Mouse (Mus musculus) limb, embryonic 15.5 days (tissue): ENCODE results near the gene Dnase2b. TPM values are rescaled to one million over a fixed set of nuclear protein-coding genes. Genes with fewer than 3 reads are reported as not detected.

ENCODE experiments used
- ATAC-seq: fragments of 200-750 bp; cut with Nextera tagmentation; 2 replicates; pipeline ENCODE4 v1.8.0; 2017; ENCODE audit warnings: low read depth, moderate TSS enrichment; ENCODE audit not compliant: insufficient number of reproducible peaks, low FRiP score, low TSS enrichment
- H3K27ac ChIP-seq: fragments of 300-500 bp; sonication (generic); 2 replicates; pipeline ENCODE4 v1.5.1; 2015; ENCODE audit warnings: moderate library complexity, mild to moderate bottlenecking, inconsistent platforms
- H3K27me3 ChIP-seq: fragments of 300-500 bp; sonication (generic); 2 replicates; pipeline ENCODE4 v1.6.1; 2015; ENCODE audit warnings: inconsistent platforms
- H3K36me3 ChIP-seq: fragments of 300-500 bp; sonication (generic); 2 replicates; pipeline ENCODE4 v1.6.1; 2015; ENCODE audit warnings: inconsistent platforms
- H3K4me1 ChIP-seq: fragments of 300-500 bp; sonication (generic); 2 replicates; pipeline ENCODE4 v1.6.1; 2015; ENCODE audit warnings: inconsistent platforms
- H3K4me2 ChIP-seq: fragments of 300-500 bp; sonication (generic); 2 replicates; pipeline ENCODE4 v1.6.1; 2015; ENCODE audit warnings: mild to moderate bottlenecking, inconsistent platforms
- H3K4me3 ChIP-seq: fragments of 300-500 bp; sonication (generic); 2 replicates; pipeline ENCODE4 v1.5.1; 2015; ENCODE audit warnings: mild to moderate bottlenecking, inconsistent platforms
- H3K9ac ChIP-seq: fragments of 300-500 bp; sonication (generic); 2 replicates; pipeline ENCODE4 v1.6.1; 2015; ENCODE audit warnings: inconsistent platforms
- H3K9me3 ChIP-seq: fragments of 300-500 bp; sonication (generic); 2 replicates; pipeline ENCODE4 v1.6.1; 2016; ENCODE audit warnings: inconsistent platforms
- WGBS: fragments of 180-500 bp; shearing (Covaris S2); methylation state at CpG from one replicate; pipeline ENCODE4 v1.1.7; 2015; 5-methylcytosine and 5-hydroxymethylcytosine counted together
- polyA plus RNA-seq: library from polyadenylated mRNA; unstranded; fragments of >200 nt; fragmentation: Nextera tagmentation; extraction: Ambion mirVana; gene quantifications from 2 replicates; pipeline ENCODE4 v1.2.1, GENCODE M21; 2015

The Dnase2b gene
- polyA plus RNA-seq, 1 experiment from 2014 or later = 0.14 TPM

DNA sequence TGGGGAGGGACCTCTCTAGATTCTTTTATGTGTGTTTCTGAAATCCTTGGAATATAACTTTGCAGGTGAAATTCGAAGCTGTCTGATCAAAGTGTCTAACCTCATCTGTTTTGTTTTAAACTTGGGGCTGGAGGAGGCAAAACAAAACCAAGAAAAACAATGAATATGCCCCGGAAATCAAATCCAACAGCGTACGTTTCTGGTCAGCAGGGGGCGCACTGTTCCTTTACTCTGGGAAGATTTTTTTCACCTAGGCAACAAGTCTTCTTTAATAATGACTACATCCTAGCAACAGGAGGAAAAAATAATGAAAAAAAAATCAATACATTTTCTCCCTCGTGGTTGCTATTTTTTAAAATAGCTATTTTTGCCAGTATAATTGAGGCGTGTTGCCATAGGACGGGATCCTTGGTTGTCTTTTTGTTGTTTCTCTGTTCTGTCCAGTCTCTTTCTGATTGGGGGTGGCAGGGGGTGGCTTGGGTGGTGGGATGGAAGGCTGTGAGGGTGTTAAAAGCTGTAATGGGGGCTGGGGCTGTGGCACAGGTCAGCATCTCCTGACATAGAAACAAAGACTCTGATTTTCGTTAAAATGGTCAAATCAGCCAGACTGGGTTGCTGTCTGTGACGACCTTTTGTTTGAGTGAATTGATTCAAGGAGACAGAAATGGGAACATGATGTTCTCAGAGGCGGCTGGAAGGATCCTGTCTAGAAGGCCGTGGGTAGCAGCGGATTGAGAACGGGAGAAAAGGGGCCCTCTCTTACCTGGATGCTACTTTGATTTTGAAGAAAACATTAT, 50.9 kb downstream of the Dnase2b start:
- WGBS = 42% methylated on average over 14 of the region's 14 CpGs
- no peak for ATAC-seq
- H3K4me2 ChIP-seq = no peak overlapping the region

GRCm38 (mm10) chr3:146562936-146563335, 52.5 kb downstream of the Dnase2b start:
- H3K4me1 ChIP-seq = no peaks in the 10 kb centered on the region
- WGBS = 89% methylated on average over 7 of the region's 7 CpGs
- no peaks in the 10 kb centered on the region for H3K9me3 ChIP-seq
- no peak overlapping the region for H3K9ac ChIP-seq
- no peak overlapping the region for H3K4me2 ChIP-seq
- no peaks in the 10 kb centered on the region for H3K27me3 ChIP-seq
- H3K4me3 ChIP-seq = no peak overlapping the region
- H3K36me3 ChIP-seq = no peaks in the 10 kb centered on the region
- no peak for ATAC-seq
- no peak overlapping the region for H3K27ac ChIP-seq

More for the DNA sequence above, 50.9 kb downstream of the Dnase2b start:
- Histone ChIP-seq H3K27me3 (no peaks in the 10 kb centered on the region), H3K9ac (no peak overlapping the region), H3K36me3 (no peaks in the 10 kb centered on the region), H3K4me1 (no peaks in the 10 kb centered on the region), H3K9me3 (no peaks in the 10 kb centered on the region), H3K27ac (no peak overlapping the region), H3K4me3 (no peak overlapping the region)

DNA sequence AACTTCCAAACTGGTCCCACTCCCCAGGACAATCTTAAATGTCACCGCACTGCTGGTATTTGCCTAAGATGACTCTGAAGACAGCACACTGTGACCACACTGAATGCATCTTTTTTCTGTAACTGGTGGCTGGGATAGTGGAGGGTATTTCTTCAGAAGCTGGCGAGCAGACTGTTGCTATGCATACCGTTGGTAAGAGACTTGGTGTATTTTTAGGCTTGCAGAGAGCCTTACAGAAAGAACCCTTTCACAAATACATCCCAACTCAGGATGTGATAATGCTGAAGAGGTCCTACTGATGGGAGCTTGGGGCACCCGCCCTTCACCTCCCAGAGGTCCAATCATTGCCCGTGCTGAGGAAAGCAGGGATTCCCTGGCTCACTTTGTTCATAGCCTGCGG, 57.9 kb downstream of the Dnase2b start:
- 77% methylated on average over 6 of the region's 6 CpGs for WGBS
- no peak overlapping the region for H3K9ac ChIP-seq
- no peak for ATAC-seq
- no peak overlapping the region for H3K4me3 ChIP-seq
- no peaks in the 10 kb centered on the region for H3K4me1 ChIP-seq
- no peaks in the 10 kb centered on the region for H3K36me3 ChIP-seq
- no peaks in the 10 kb centered on the region for H3K27me3 ChIP-seq
- no peak overlapping the region for H3K27ac ChIP-seq
- H3K9me3 ChIP-seq = no peaks in the 10 kb centered on the region
- H3K4me2 ChIP-seq = no peak overlapping the region

GRCm38 (mm10) chr3:146556567-146556966, 58.8 kb downstream of the Dnase2b start:
- no peak overlapping the region for H3K27ac ChIP-seq
- no peaks in the 10 kb centered on the region for H3K36me3 ChIP-seq
- no peaks in the 10 kb centered on the region for H3K4me1 ChIP-seq
- H3K4me2 ChIP-seq = no peak overlapping the region
- H3K9ac ChIP-seq = no peak overlapping the region
- ATAC-seq = no peak
- H3K4me3 ChIP-seq = no peak overlapping the region
- no peaks in the 10 kb centered on the region for H3K9me3 ChIP-seq
- H3K27me3 ChIP-seq = no peaks in the 10 kb centered on the region
- WGBS = 71% methylated on average over 1 of the region's 1 CpGs

DNA sequence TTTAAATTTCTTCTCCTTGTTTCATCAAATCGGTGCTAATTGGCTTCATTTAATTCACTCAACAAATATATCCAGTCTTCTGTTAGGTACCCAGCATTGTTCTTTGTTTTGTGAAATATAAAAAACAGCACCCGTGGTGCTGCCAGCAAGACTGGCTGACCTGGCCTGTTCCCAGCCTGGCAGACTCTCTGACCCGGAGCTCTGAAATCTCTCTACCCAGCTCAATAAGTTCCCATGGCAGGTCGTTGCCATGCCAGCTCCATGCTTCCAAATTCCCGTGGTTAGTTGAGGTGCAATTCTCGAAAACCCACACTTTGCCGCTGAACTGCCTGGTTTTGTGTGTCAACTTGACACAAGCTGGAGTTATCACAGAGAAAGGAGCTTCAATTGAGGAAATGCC, 60.6 kb downstream of the Dnase2b start:
- no peaks in the 10 kb centered on the region for H3K27me3 ChIP-seq
- ATAC-seq = no peak
- no peaks in the 10 kb centered on the region for H3K36me3 ChIP-seq
- H3K4me2 ChIP-seq = no peak overlapping the region
- no peak overlapping the region for H3K4me3 ChIP-seq
- no peak overlapping the region for H3K27ac ChIP-seq
- H3K4me1 ChIP-seq = no peaks in the 10 kb centered on the region
- WGBS = 80% methylated on average over 7 of the region's 7 CpGs
- no peaks in the 10 kb centered on the region for H3K9me3 ChIP-seq
- H3K9ac ChIP-seq = no peak overlapping the region

- Histone ChIP-seq H3K36me3 (no peaks in the 10 kb centered on the region), H3K9me3 (no peaks in the 10 kb centered on the region), H3K27me3 (no peaks in the 10 kb centered on the region), H3K27ac (no peak overlapping the region), H3K9ac (no peak overlapping the region), H3K4me1 (no peaks in the 10 kb centered on the region), H3K4me3 (no peak overlapping the region), H3K4me2 (no peak overlapping the region)
- no peak for ATAC-seq
- 42% methylated on average over 1 of the region's 1 CpGs for WGBS
Measured at GRCm38 (mm10) chr3:146543632-146544031, 71.8 kb downstream of the Dnase2b start.

DNA sequence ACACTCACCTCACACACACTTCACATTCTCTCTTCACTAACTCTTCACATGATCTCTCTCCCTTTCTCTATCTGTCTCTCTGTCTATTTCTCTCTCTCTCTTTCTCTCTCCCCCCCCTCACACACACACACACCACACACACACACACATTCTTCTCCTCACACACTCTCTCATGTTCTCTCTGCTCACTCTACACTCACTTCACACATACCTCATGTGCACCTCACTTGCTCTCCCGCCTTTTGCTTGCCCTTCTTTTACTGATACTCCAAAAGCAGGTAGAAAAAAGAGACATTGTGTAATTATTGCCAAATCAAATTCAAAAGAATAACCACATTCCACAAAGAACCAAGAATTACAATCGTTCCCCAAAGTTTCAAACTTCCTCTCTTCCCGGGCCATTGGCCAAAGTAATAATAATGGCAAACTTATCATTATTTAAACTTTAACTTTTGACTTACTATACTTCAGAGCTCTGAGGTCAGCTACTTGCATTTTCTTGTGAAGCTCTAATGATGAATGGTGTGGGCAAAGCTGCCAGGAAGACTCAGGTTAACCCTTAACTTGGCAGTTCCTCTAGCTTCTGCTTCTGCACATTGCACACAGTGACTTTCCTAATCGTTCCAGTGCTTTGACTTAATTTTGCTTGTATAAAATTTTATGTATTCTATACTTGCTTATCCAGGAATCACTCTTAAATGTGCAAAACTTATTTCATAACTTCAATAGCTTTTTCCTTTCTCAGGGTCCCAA, 74.7 kb downstream of the Dnase2b start:
- Histone ChIP-seq H3K36me3 (no peaks in the 10 kb centered on the region), H3K9me3 (no peaks in the 10 kb centered on the region), H3K4me3 (no peak overlapping the region), H3K4me1 (no peaks in the 10 kb centered on the region), H3K9ac (no peak overlapping the region), H3K27ac (no peak overlapping the region), H3K4me2 (no peak overlapping the region), H3K27me3 (no peaks in the 10 kb centered on the region)
- 68% methylated on average over 4 of the region's 4 CpGs for WGBS
- ATAC-seq = no peak

GRCm38 (mm10) chr3:146534986-146535385, 80.4 kb downstream of the Dnase2b start:
- no peaks in the 10 kb centered on the region for H3K9me3 ChIP-seq
- H3K27ac ChIP-seq = no peak overlapping the region
- H3K4me1 ChIP-seq = no peaks in the 10 kb centered on the region
- H3K4me2 ChIP-seq = no peak overlapping the region
- no peaks in the 10 kb centered on the region for H3K27me3 ChIP-seq
- no peaks in the 10 kb centered on the region for H3K36me3 ChIP-seq
- no peak overlapping the region for H3K9ac ChIP-seq
- no peak for ATAC-seq
- H3K4me3 ChIP-seq = no peak overlapping the region
- 61% methylated on average over 6 of the region's 6 CpGs for WGBS

Other genes with a start within 250 kb of the Dnase2b start
- 25.4 and 25.6 TPM in 2 replicates for gene Ssx2ip, start 211.0 kb downstream of the Dnase2b start, polyA plus RNA-seq
- 10.1 and 10.4 TPM in 2 replicates for gene Ctbs, start 165.8 kb downstream of the Dnase2b start, polyA plus RNA-seq
- gene Spata1, start 115.8 kb downstream of the Dnase2b start, polyA plus RNA-seq = 4.2 and 4.7 TPM in 2 replicates
- 729 and 820 TPM in 2 replicates for gene Gng5, start 115.8 kb downstream of the Dnase2b start, polyA plus RNA-seq
- gene Rpf1, start 94.2 kb downstream of the Dnase2b start, polyA plus RNA-seq = 43.2 and 44.9 TPM in 2 replicates
- 1.0 and 1.2 TPM in 2 replicates for gene Uox, start 45.2 kb downstream of the Dnase2b start, polyA plus RNA-seq
- not detected in 2 replicates for gene 4930503B20Rik, start 35.7 kb upstream of the Dnase2b start, polyA plus RNA-seq
- 1.2 and 1.7 TPM in 2 replicates for gene Samd13, start 70.0 kb upstream of the Dnase2b start, polyA plus RNA-seq
- gene Prkacb, start 197.4 kb upstream of the Dnase2b start, polyA plus RNA-seq = 60.3 and 60.7 TPM in 2 replicates
- 1.7 and 1.9 TPM in 2 replicates for gene Ttll7, start 236.8 kb upstream of the Dnase2b start, polyA plus RNA-seq